Mouse (Mus musculus): ENCODE measurements at regions not wholly inside any gene's neighbourhood (a gene's known extent, or its start where the extent isn't known, plus 50 kb on each side); places are given as distances from the start of the nearest gene placed in this dataset.

DNA sequence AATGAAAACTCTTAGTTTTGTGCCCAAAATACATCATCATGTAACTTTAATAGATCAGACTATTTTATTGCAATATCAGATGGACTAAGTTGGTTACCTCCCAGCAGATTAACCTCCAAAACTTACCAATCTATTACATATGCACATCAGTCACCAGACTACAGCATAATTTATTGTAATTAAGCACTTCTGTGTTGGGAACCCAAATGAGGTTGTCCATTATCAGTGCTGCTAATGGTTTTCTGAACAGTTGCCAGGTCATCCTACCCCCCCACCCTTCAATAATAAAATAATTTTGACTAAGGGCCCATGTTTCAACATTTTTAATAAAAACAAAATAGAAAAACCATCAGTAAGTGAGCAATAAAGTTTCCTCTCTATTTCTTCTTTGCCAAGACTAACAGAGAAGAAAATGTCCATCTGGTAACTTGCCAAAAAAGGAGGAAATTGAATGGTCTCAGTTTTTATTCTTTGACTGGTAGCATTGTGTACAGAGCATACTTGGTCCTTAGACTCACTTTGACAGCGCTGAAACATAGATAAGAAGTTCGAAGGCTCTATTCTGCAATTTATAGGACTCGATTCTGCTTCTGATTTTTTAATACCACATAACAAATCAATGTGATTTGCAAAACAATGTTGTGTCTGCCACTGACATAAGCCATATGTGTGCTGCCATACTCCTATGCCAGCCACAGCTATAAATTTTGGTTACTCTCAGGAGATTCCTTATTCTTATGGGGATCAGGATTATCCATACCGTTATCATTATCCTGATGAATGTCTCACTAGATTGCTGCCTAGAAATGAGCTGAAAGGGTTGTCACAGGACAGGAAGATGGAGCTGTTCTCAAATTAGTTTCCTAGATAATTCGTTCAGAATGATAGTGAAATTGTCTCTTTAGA, 152.4 kb upstream of the Ferd3l start:
- Histone ChIP-seq H3K4me1 (replicated peaks; ENCODE audit: control insufficient read depth, insufficient read depth, low read length) (peaks cover 2% of the 10 kb centered on the region; the same call in 1 of the 2 replicates), H3K36me3 (ENCODE audit: control insufficient read depth, insufficient read depth) (no peaks in the 10 kb centered on the region), H3K9ac (replicated peaks; ENCODE audit: low read depth, low read length) (no peak overlapping the region), H3K9me3 (ENCODE audit: control insufficient read depth, low read length) (no peaks in the 10 kb centered on the region), H3K27ac (ENCODE audit: low read length) (no peak overlapping the region), H3K27me3 (replicated peaks; ENCODE audit: control insufficient read depth, insufficient read depth, low read length) (no peaks in the 10 kb centered on the region), H3K4me2 (ENCODE audit: low read length) (no peak overlapping the region), H3K4me3 (replicated peaks; ENCODE audit: low read length) (no peak overlapping the region)
- WGBS: 45% methylated on average over 5 of the region's 5 CpGs
- ATAC-seq: peak; percentile 65; the same call in 1 of the 2 replicates

DNA sequence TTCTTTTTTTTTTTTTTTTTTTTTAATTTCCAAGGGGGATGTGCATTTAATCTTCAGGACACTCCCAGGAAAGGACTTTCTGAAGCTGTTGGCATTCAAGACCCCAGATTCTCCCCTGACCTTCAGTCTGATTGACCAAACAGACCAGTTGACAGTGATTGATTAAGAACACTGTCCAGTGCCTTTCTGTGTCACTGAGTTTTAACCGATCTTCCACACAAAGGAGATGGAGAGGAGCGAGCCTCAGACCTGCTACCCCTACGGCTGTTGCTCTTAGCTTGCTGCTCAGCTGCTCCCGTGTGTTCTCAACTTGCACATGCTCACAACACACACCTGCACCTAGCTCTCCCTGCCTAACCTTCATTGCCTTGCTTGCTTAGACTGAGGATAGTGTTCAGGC, 149.7 kb upstream of the Ferd3l start:
- no peak overlapping the region for H3K4me2 ChIP-seq (ENCODE audit: low read length)
- H3K27me3 ChIP-seq (replicated peaks; ENCODE audit: control insufficient read depth, insufficient read depth, low read length): no peaks in the 10 kb centered on the region
- H3K4me3 ChIP-seq (replicated peaks; ENCODE audit: low read length): no peak overlapping the region
- no peak for ATAC-seq
- no peak overlapping the region for H3K9ac ChIP-seq (replicated peaks; ENCODE audit: low read depth, low read length)
- peaks cover 2% of the 10 kb centered on the region; the same call in 1 of the 2 replicates for H3K4me1 ChIP-seq (replicated peaks; ENCODE audit: control insufficient read depth, insufficient read depth, low read length)
- WGBS: 58% methylated on average over 4 of the region's 4 CpGs
- H3K27ac ChIP-seq (ENCODE audit: low read length): no peak overlapping the region
- no peaks in the 10 kb centered on the region for H3K36me3 ChIP-seq (ENCODE audit: control insufficient read depth, insufficient read depth)
- no peaks in the 10 kb centered on the region for H3K9me3 ChIP-seq (ENCODE audit: control insufficient read depth, low read length)

DNA sequence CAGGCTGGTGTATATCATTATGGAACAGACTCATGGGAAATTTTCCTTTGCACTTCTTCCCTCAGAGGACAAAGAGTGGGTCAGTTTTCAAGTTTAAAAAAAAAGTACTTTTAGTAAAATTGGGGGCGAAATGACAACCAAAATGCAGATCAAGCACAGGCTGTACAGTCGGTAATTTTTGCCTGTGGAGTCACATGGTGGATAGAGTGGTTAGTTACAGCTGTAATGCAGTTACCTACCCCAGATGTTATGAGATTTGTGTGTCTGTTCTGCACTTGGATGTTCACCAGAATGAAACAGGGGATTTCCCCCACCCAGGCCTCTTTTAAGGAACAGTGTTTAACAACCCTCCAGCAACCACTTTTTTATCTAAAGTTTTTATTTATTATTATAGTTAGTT, 148.3 kb upstream of the Ferd3l start:
- peaks cover 2% of the 10 kb centered on the region; the same call in 1 of the 2 replicates for H3K4me1 ChIP-seq (replicated peaks; ENCODE audit: control insufficient read depth, insufficient read depth, low read length)
- H3K27ac ChIP-seq (ENCODE audit: low read length): no peak overlapping the region
- ATAC-seq: no peak
- H3K9ac ChIP-seq (replicated peaks; ENCODE audit: low read depth, low read length): no peak overlapping the region
- no peak overlapping the region for H3K4me2 ChIP-seq (ENCODE audit: low read length)
- no peaks in the 10 kb centered on the region for H3K9me3 ChIP-seq (ENCODE audit: control insufficient read depth, low read length)
- H3K4me3 ChIP-seq (replicated peaks; ENCODE audit: low read length): no peak overlapping the region
- H3K27me3 ChIP-seq (replicated peaks; ENCODE audit: control insufficient read depth, insufficient read depth, low read length): no peaks in the 10 kb centered on the region
- WGBS: 85% methylated on average over 2 of the region's 2 CpGs
- no peaks in the 10 kb centered on the region for H3K36me3 ChIP-seq (ENCODE audit: control insufficient read depth, insufficient read depth)

DNA sequence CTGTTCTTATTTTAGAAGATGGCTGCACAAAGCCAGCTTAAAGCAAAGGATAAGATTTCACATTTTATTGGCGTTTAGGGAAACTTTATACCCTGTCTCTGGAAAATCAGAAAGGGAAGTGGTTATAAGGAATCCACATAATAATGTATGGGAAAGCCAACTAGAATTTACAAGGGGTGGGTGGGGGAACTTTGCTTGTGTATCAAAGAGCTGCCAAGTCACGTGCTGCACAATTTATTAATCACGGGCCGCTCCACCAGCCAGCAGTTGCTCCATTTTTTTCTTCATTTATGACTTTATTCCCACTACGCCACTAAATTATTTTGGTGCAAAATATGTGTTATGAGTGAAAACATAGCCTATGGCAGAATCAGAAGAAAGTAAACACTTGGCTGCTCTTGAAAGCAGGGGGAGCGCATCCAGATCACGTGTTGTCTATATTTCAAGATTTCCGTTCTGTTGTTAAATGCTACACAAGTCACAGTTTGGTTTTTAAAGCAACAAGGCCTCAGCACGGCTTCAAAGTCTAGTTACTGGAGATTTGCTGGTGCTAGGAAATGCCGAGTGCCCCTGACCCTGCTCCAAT, 123.9 kb upstream of the Ferd3l start:
- 82% methylated on average over 10 of the region's 10 CpGs for WGBS
- H3K27ac ChIP-seq (ENCODE audit: low read length): no peak overlapping the region
- ATAC-seq: no peak

DNA sequence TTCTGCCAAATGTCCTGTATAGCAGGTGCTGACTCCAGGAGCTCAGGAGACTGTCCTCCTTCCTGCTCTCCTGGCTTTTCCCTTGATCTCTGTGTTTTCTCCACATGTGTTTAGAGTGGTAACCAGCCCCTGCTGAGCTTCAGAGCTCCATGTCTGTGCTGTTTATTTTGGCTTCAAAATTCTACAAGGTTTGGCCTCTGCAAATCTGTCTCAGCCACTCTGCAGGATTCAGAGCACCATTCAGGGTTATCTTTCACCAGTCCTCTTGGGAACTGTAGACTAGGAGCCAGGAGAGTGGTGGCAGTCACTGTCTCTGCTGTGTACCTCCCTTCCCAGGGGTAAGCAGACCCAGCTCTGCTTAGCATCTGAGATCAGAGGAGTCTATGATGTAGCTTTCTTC, 102.7 kb upstream of the Ferd3l start:
- Histone ChIP-seq H3K36me3 (ENCODE audit: control insufficient read depth, insufficient read depth) (no peaks in the 10 kb centered on the region), H3K27me3 (replicated peaks; ENCODE audit: control insufficient read depth, insufficient read depth, low read length) (no peaks in the 10 kb centered on the region), H3K4me1 (replicated peaks; ENCODE audit: control insufficient read depth, insufficient read depth, low read length) (no peaks in the 10 kb centered on the region), H3K9ac (replicated peaks; ENCODE audit: low read depth, low read length) (no peak overlapping the region), H3K27ac (ENCODE audit: low read length) (no peak overlapping the region), H3K4me3 (replicated peaks; ENCODE audit: low read length) (no peak overlapping the region), H3K9me3 (ENCODE audit: control insufficient read depth, low read length) (no peaks in the 10 kb centered on the region), H3K4me2 (ENCODE audit: low read length) (no peak overlapping the region)
- ATAC-seq: no peak

More for the DNA sequence above, 123.9 kb upstream of the Ferd3l start:
- Histone ChIP-seq H3K36me3 (ENCODE audit: control insufficient read depth, insufficient read depth) (no peaks in the 10 kb centered on the region), H3K4me2 (ENCODE audit: low read length) (no peak overlapping the region), H3K27me3 (replicated peaks; ENCODE audit: control insufficient read depth, insufficient read depth, low read length) (no peaks in the 10 kb centered on the region), H3K9me3 (ENCODE audit: control insufficient read depth, low read length) (no peaks in the 10 kb centered on the region), H3K9ac (replicated peaks; ENCODE audit: low read depth, low read length) (no peak overlapping the region), H3K4me3 (replicated peaks; ENCODE audit: low read length) (no peak overlapping the region), H3K4me1 (replicated peaks; ENCODE audit: control insufficient read depth, insufficient read depth, low read length) (no peaks in the 10 kb centered on the region)

DNA sequence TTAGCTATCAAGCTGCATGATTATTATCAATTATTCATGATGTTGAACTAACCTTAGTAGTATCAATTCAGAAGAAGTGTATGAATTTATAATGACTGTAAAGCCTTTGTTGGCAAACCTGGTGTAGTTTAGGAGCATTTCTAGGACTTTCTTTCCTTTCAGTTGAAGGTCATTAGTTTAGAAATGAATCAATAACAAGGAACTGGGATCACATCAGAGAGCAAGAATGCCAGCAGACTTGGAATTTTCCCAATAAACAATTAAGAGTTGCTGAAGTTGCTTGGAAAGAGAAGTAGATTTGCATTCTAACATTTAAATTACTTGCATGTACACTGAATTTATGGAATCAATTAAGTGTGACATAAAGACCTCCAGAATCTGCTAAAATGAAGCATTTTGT, 79.1 kb upstream of the Ferd3l start:
- H3K4me3 ChIP-seq (replicated peaks; ENCODE audit: low read length): no peak overlapping the region
- H3K27me3 ChIP-seq (replicated peaks; ENCODE audit: control insufficient read depth, insufficient read depth, low read length): no peaks in the 10 kb centered on the region
- no peaks in the 10 kb centered on the region for H3K4me1 ChIP-seq (replicated peaks; ENCODE audit: control insufficient read depth, insufficient read depth, low read length)
- H3K36me3 ChIP-seq (ENCODE audit: control insufficient read depth, insufficient read depth): no peaks in the 10 kb centered on the region
- no peak overlapping the region for H3K27ac ChIP-seq (ENCODE audit: low read length)
- H3K9ac ChIP-seq (replicated peaks; ENCODE audit: low read depth, low read length): no peak overlapping the region
- H3K4me2 ChIP-seq (ENCODE audit: low read length): no peak overlapping the region
- no peaks in the 10 kb centered on the region for H3K9me3 ChIP-seq (ENCODE audit: control insufficient read depth, low read length)
- no peak for ATAC-seq

DNA sequence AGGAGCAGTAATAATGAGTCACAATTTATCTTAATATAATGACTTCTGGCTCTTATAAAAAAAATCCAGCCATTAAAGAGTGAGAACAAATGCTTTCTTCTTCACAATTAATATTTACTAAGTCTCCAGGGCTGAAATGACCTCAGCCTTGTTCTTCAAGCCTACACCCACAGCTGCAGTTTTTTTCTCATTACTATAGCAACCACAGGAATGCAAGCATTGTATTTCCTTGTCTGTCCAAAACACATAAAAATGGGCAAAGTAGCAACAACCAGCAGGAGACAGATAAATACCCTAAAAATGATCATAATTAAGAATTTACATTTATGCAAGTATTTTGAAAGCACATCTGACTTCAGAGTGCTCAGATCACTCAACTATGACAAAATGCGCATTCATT, 76.5 kb upstream of the Ferd3l start:
- Histone ChIP-seq H3K27ac (ENCODE audit: low read length) (no peak overlapping the region), H3K27me3 (replicated peaks; ENCODE audit: control insufficient read depth, insufficient read depth, low read length) (no peaks in the 10 kb centered on the region), H3K4me1 (replicated peaks; ENCODE audit: control insufficient read depth, insufficient read depth, low read length) (no peaks in the 10 kb centered on the region), H3K36me3 (ENCODE audit: control insufficient read depth, insufficient read depth) (no peaks in the 10 kb centered on the region), H3K4me3 (replicated peaks; ENCODE audit: low read length) (no peak overlapping the region), H3K9ac (replicated peaks; ENCODE audit: low read depth, low read length) (no peak overlapping the region), H3K9me3 (ENCODE audit: control insufficient read depth, low read length) (no peaks in the 10 kb centered on the region), H3K4me2 (ENCODE audit: low read length) (no peak overlapping the region)
- WGBS: 31% methylated on average over 1 of the region's 1 CpGs
- 0 out of 2 replicates have a peak, but pooled peaks have one; percentile 26 for ATAC-seq

Data from forebrain, embryonic 16.5 days (tissue).